Mouse (Mus musculus) E14TG2a.4 (cell line): ENCODE results near the gene Tmem39a.

ENCODE experiments used
- H3K27me3 ChIP-seq: 2 replicates; pipeline ENCODE4 v1.6.1; 2014; ENCODE audit warnings: low read length, control low read depth; ENCODE audit not compliant: insufficient read depth
- H3K36me3 ChIP-seq: 2 replicates; pipeline ENCODE4 v1.6.1; 2014; ENCODE audit warnings: low read length, control low read depth; ENCODE audit not compliant: insufficient read depth
- H3K4me1 ChIP-seq: replicated peaks from 2 replicates; pipeline ENCODE4 v1.6.1; 2014; ENCODE audit warnings: low read depth, low read length, control low read depth
- H3K4me3 ChIP-seq: replicated peaks from 2 replicates; pipeline ENCODE4 v1.5.1; 2014; ENCODE audit warnings: mild to moderate bottlenecking, low read length
- H3K9me3 ChIP-seq: 2 replicates; pipeline ENCODE4 v1.6.1; 2014; ENCODE audit warnings: low read length, control low read depth
- CTCF ChIP-seq: conservative IDR thresholded peaks from 2 replicates; pipeline ENCODE4 v1.5.1; 2014; ENCODE audit warnings: low read length
- NANOG ChIP-seq: IDR thresholded peaks from 2 replicates; pipeline ENCODE4 v1.6.1; 2014; ENCODE audit warnings: borderline replicate concordance, low read length, mixed read lengths
- POU5F1 ChIP-seq: IDR thresholded peaks from 2 replicates; pipeline ENCODE4 v1.6.1; 2014; ENCODE audit warnings: low read length, borderline replicate concordance

Gene Tmem39a

DNA sequence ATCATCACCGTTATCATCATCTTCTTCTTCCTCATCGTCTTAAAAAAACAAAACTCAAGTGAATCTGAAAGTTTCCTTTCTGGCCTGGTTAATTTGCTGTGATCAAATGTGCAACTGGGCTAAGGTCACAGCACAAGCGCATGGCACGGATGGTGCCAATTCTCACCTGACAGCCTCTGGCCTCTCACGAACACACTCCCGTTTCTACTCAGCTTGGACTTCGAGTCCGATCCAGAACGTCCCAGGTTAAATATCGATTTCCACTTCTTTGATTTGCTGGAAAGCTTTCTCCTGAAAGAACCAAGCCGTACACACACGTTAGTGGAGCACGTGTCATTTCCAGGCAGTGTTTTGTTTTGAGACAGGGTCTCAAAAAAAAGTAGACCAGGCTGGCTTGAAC is 59.5 kb downstream of the Tmem39a start:
- H3K36me3 ChIP-seq: no peaks in the 10 kb centered on the region
- no peak overlapping the region for H3K4me3 ChIP-seq
- peaks cover 11% of the 10 kb centered on the region for H3K9me3 ChIP-seq
- H3K4me1 ChIP-seq: no peaks in the 10 kb centered on the region
- TF ChIP-seq NANOG: no peak
- H3K27me3 ChIP-seq: peaks cover 3% of the 10 kb centered on the region; the same call in 1 of the 2 replicates

DNA sequence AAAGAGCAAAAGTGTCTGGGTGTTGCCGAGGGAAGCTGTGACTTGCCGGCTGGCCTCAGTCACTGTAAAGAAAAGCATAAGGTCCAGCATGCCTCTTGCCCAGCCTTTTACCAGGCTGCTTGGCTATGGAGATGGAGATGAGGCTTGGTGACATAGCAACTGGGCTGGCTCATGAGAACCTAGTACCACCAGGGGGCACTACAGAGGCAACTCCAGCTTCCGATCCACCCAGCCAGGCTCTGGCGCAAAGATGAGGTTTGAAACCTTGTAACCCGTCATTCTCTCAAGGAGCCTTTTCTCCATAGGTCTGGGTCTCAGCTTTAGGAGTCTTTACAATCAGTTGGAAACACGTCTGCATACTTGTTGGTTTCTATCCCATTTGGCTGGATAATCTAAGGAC is 60.6 kb downstream of the Tmem39a start:
- peaks cover 3% of the 10 kb centered on the region; the same call in 1 of the 2 replicates for H3K27me3 ChIP-seq
- no peak overlapping the region for H3K4me3 ChIP-seq
- peaks cover 11% of the 10 kb centered on the region for H3K9me3 ChIP-seq
- TF ChIP-seq POU5F1 (no peak), CTCF (peak; percentile 25)
- H3K4me1 ChIP-seq: peaks cover 5% of the 10 kb centered on the region; the same call in 1 of the 2 replicates
- no peaks in the 10 kb centered on the region for H3K36me3 ChIP-seq

DNA sequence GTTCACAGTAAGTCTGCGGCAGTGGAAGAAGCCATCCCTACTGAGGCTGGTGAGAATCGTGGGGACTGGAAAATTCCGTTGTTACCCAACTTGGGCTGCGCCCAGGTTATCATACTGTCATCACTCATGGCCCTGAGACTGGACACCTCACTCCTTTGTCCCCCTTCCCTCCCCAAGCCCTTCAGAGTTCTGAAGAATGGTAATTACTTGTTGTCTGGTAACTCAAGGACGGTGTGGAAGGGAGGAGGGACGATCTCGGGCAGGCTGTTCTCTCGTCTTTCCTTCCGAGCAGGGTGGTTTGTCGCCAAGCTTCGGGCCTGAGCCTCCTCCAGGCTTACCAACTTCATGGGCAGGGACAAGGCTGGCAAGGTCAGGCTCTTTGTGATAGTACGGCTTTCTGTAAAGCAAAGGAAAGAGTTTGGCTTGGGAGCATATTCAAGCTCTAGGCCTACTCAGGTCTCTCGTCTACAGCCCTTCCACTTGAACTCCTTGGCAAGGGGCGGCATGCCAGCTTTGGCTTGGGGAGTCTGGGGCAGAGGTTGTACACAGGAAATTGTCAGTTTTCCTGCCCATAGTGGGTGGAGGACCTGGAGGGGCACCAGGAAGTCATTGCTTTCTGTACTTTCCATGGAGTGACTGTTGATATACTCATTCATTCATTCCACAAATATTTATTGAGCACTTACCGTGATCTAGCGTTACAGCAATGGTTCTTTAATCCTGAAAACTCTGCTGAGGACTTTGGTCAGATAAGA is 62.4 kb downstream of the Tmem39a start:
- TF ChIP-seq CTCF (no peak), NANOG (no peak), POU5F1 (no peak)
- H3K4me3 ChIP-seq: no peak overlapping the region
- H3K9me3 ChIP-seq: no peaks in the 10 kb centered on the region
- no peaks in the 10 kb centered on the region for H3K36me3 ChIP-seq
- peaks cover 6% of the 10 kb centered on the region; the same call in 1 of the 2 replicates for H3K27me3 ChIP-seq
- H3K4me1 ChIP-seq: peaks cover 5% of the 10 kb centered on the region; the same call in 1 of the 2 replicates

DNA sequence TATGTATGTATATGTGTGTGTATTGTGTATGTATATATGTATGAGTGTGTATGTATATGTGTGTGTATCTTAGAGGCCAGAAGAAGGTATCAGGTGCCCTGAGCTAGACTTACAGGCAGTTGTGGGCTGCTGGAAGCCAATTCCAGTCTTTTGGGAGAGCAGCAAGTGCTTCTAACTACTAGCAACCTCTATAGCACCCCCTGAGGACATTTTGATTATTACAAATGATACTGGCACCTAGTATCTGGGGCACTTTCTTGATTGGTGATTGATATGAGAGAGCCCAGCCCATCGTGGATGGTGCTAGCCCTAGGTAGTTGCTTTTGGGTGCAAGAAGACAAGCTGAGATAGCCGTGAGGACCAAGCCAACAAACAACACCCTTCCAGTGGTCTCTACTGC is 63.8 kb downstream of the Tmem39a start:
- peaks cover 5% of the 10 kb centered on the region; the same call in 1 of the 2 replicates for H3K4me1 ChIP-seq
- H3K36me3 ChIP-seq: no peaks in the 10 kb centered on the region
- TF ChIP-seq POU5F1 (no peak), CTCF (no peak), NANOG (no peak)
- H3K27me3 ChIP-seq: peaks cover 6% of the 10 kb centered on the region; the same call in 1 of the 2 replicates
- no peaks in the 10 kb centered on the region for H3K9me3 ChIP-seq
- no peak overlapping the region for H3K4me3 ChIP-seq

DNA sequence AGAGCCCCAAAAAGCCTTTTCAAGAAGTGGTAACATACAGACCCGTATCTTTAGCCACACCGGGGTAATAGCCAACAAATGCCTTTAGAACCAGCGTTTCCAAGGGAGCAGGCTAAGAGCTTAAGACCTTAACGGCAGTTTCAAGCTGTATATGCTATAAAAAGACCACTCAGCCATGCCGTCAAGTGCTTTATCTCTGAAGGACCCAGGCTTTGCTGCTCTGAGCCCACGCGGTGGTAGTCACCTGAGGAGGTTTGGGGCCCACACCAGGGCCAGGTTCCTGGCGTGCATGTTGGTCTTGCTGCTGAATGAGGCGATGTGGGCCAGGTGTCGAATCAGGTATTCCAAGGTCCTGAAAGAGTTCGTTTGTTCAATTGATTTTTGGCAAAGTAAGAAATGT is 65.8 kb downstream of the Tmem39a start:
- Histone ChIP-seq H3K36me3 (no peaks in the 10 kb centered on the region), H3K4me1 (peaks cover 5% of the 10 kb centered on the region; the same call in 1 of the 2 replicates), H3K9me3 (no peaks in the 10 kb centered on the region), H3K27me3 (peaks cover 6% of the 10 kb centered on the region; the same call in 1 of the 2 replicates), H3K4me3 (no peak overlapping the region)
- TF ChIP-seq NANOG (no peak), CTCF (no peak), POU5F1 (no peak)

DNA sequence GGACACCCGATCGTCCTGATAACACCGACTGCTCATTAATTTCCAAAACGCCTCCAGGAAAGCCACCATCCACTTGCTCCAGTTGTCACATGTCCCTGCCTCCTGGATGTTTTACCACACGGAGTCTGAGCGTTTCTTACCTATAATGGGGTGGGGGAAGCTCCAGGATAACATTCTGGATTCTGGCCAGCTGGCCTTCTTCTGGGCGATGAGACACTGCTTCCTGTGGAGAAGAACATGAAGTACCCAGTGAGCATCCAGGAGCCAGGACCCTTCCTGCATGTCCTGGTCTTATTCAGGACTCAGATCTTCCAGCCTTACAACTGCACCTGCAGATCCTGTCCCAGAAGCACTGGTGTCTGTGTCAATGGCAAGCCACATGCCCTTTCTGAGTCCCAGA is 66.9 kb downstream of the Tmem39a start:
- H3K4me1 ChIP-seq: peaks cover 5% of the 10 kb centered on the region; the same call in 1 of the 2 replicates
- H3K27me3 ChIP-seq: peaks cover 6% of the 10 kb centered on the region; the same call in 1 of the 2 replicates
- no peak for TF ChIP-seq CTCF
- no peak for TF ChIP-seq NANOG
- no peak for TF ChIP-seq POU5F1
- H3K4me3 ChIP-seq: no peak overlapping the region
- H3K9me3 ChIP-seq: no peaks in the 10 kb centered on the region
- H3K36me3 ChIP-seq: no peaks in the 10 kb centered on the region

DNA sequence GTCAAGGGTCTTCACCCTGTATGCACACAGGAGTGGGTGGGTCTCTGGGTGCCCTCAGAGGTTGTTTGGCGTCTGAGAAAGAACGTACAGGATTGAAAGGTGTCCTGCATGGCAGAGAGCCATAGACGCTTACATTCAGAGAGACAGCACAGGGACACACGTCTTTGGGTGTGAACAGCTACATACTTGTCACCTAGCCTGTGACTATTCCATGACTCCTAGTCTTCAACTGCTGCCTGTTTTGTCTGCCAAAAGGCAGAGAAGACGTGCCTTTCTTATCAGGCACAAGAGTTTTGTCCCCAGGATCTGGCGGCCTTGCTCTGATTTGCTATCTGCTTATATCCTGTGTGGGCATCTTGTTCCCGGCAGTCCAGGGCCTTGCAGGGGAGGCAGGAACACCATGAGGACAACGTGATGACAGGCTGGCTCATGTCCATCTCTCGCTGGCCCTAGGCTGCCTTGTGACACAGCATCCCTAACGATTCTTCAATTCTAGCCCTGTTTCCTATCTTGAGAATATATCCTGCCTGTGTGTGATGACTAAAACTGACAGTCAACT is 67.4 kb downstream of the Tmem39a start:
- peaks cover 5% of the 10 kb centered on the region; the same call in 1 of the 2 replicates for H3K4me1 ChIP-seq
- peaks cover 3% of the 10 kb centered on the region; the same call in 1 of the 2 replicates for H3K27me3 ChIP-seq
- H3K36me3 ChIP-seq: no peaks in the 10 kb centered on the region
- no peaks in the 10 kb centered on the region for H3K9me3 ChIP-seq
- no peak overlapping the region for H3K4me3 ChIP-seq
- TF ChIP-seq NANOG (no peak), CTCF (no peak), POU5F1 (no peak)

DNA sequence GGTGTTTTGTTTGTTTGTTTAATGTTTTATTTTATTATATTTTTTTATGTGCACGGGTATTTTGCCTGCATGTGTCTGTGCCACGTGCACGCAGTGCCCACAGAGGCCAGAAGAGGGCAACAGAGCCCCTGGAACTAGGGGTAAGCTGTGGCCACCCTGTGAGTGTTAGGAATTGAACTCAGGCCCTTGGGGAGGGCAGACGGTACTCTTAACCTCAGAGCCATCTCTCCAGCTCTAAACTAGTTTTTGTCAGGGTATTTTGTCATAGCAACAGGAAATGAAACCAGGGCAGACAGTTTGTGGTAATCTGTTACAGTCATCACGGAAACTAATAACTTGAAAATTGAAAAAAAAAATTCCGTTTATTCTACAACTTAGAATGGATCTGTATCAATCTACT is 73.6 kb downstream of the Tmem39a start:
- H3K27me3 ChIP-seq: no peaks in the 10 kb centered on the region; the same call in 1 of the 2 replicates
- H3K4me1 ChIP-seq: peaks cover 9% of the 10 kb centered on the region
- no peak overlapping the region for H3K4me3 ChIP-seq
- peak; percentile 83 for TF ChIP-seq CTCF
- TF ChIP-seq POU5F1: no peak
- no peak for TF ChIP-seq NANOG
- H3K36me3 ChIP-seq: no peaks in the 10 kb centered on the region
- H3K9me3 ChIP-seq: no peaks in the 10 kb centered on the region

DNA sequence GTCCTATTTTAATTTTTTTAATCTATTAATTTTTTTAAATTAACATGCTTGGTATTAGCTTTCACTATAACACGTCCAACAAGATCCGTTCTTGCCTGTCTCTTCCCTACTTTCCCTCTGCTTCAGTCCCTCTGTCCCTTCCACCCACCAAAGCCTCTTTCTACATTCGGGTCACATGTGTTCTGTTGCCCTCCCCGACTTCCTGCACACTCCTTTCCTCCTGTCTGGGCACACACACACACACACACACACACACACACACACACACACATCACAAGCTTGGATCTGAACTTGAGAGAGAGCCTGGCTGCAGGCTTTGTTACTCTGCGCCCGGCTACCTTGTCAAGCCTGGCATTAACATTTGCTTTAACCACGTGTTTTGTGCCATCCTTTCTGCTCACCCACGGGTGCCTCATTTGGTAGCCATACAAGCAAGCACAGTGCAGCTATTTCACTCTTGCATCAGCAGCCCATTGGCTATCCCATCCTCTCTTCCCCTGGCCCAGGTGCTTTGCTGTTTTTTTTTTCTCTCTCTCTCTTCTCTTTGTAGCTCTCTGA is 77.4 kb downstream of the Tmem39a start:
- Histone ChIP-seq H3K36me3 (no peaks in the 10 kb centered on the region), H3K27me3 (no peaks in the 10 kb centered on the region), H3K4me1 (peaks cover 14% of the 10 kb centered on the region), H3K4me3 (no peak overlapping the region), H3K9me3 (no peaks in the 10 kb centered on the region)
- no peak for TF ChIP-seq NANOG
- TF ChIP-seq CTCF: no peak
- TF ChIP-seq POU5F1: no peak
